Mouse (Mus musculus) heart, embryonic 14.5 days (tissue): Measurements from ENCODE around the gene Ctnna3. TPM values are rescaled to one million over a fixed set of nuclear protein-coding genes. Genes with fewer than 3 reads are reported as not detected.
A peak's percentile ranks its signal among the peaks of the same experiment; 100 is the strongest.

Experiments used
- ATAC-seq: fragments of 200-750 bp; cut with Nextera tagmentation; 2 replicates; pipeline ENCODE4 v1.8.0; 2017; ENCODE audit warnings: low read depth, moderate TSS enrichment; ENCODE audit not compliant: insufficient number of reproducible peaks, insufficient read depth, low FRiP score
- H3K27ac ChIP-seq, 2 experiments: fragments of 200-500 bp in 1 of 2; fragments of 300-500 bp in 1 of 2; sonication (generic) in 1 of 2; replicated peaks in 1 of 2; 2 replicates each; pipeline ENCODE4 v1.5.1; 2012 to 2014; ENCODE audit warnings: low read depth in 2 of 2, low read length in 2 of 2, control low read depth in 1 of 2, mild to moderate bottlenecking in 1 of 2, mixed read lengths in 1 of 2; ENCODE audit not compliant: control insufficient read depth in 1 of 2, insufficient read depth in 1 of 2
- H3K27me3 ChIP-seq: fragments of 300-500 bp; sonication (generic); 2 replicates; pipeline ENCODE4 v1.6.1; 2014; ENCODE audit warnings: mild to moderate bottlenecking, low read length, control low read depth; ENCODE audit not compliant: control insufficient read depth, insufficient read depth
- H3K36me3 ChIP-seq: fragments of 300-500 bp; sonication (generic); 2 replicates; pipeline ENCODE4 v1.6.1; 2014; ENCODE audit warnings: mild to moderate bottlenecking, control low read depth, low read length, mixed read lengths; ENCODE audit not compliant: control insufficient read depth, insufficient read depth
- H3K4me1 ChIP-seq, 2 experiments: fragments of 200-500 bp in 1 of 2; fragments of 300-500 bp in 1 of 2; sonication (generic) in 1 of 2; 2 replicates each; pipeline ENCODE4 v1.6.1; 2012 to 2014; ENCODE audit warnings: low read length in 2 of 2, control low read depth in 1 of 2, mixed read lengths in 1 of 2; ENCODE audit not compliant: control insufficient read depth in 2 of 2, insufficient read depth in 2 of 2
- H3K4me2 ChIP-seq: fragments of 300-500 bp; sonication (generic); 2 replicates; pipeline ENCODE4 v1.6.1; 2014; ENCODE audit warnings: mild to moderate bottlenecking, low read length
- H3K4me3 ChIP-seq, 2 experiments: fragments of 200-500 bp in 1 of 2; fragments of 300-500 bp in 1 of 2; sonication (generic) in 1 of 2; 2 replicates each; pipeline ENCODE4 v1.5.1; 2012 to 2014; ENCODE audit warnings: low read length in 2 of 2, mild to moderate bottlenecking in 2 of 2, control low read depth in 1 of 2, low read depth in 1 of 2, moderate library complexity in 1 of 2; ENCODE audit not compliant: control insufficient read depth in 1 of 2, insufficient read depth in 1 of 2
- H3K9ac ChIP-seq: fragments of 300-500 bp; sonication (generic); 2 replicates; pipeline ENCODE4 v1.6.1; 2014; ENCODE audit warnings: mild to moderate bottlenecking, low read length
- H3K9me3 ChIP-seq: fragments of 300-500 bp; sonication (generic); 2 replicates; pipeline ENCODE4 v1.6.1; 2016; ENCODE audit warnings: low read length, control low read depth; ENCODE audit not compliant: control insufficient read depth
- WGBS: fragments of 180-500 bp; shearing (Covaris S2); extraction: QIAGEN DNeasy Blood & Tissue Kit; methylation state at CpG from one replicate; pipeline ENCODE4 v1.1.7; 2014; 5-methylcytosine and 5-hydroxymethylcytosine counted together
- polyA plus RNA-seq: library from polyadenylated mRNA; unstranded; fragments of >200 nt; fragmentation: Nextera tagmentation; extraction: Ambion mirVana; gene quantifications from 2 replicates; pipeline ENCODE4 v1.2.1, GENCODE M21; 2014

Gene Ctnna3
- polyA plus RNA-seq, 1 experiment from 2014 or later, result 29.4 TPM

- 59% methylated on average over 7 of the region's 7 CpGs for WGBS
- no peak for ATAC-seq
- Histone ChIP-seq H3K9me3 (no peaks in the 10 kb centered on the region), H3K4me2 (peak overlapping the region; percentile 50), H3K4me3 (peak overlapping the region in 1 of 2 experiments; percentile 8; a peak in 1 of 4 replicates), H3K27ac (no peak overlapping the region), H3K36me3 (no peaks in the 10 kb centered on the region), H3K27me3 (no peaks in the 10 kb centered on the region), H3K9ac (no peak overlapping the region), H3K4me1 (no peaks in the 10 kb centered on the region)
Measured at GRCm38 (mm10) chr10:63415850-63416249, 14.0 kb upstream of the Ctnna3 start.

DNA sequence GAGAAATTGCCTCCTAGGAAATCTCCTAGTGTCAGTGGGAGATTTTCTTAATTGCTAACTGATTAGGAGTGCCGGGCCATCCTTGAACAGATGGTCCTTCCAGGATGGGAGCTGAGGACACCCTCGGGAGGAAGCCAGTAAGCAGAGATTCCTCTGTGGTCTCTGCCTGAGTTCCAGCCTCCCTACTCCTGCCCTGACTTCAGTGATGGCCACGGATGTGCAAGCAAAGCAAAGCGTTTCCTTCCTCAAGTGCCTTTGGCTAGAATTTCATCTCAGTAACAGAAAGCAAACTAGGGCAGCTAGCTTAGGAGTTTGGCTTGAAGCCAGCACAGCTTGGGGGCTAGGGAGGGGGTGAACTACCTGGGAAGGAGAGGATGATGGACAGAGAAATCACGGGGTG lies 12.8 kb upstream of the Ctnna3 start:
- H3K4me1 ChIP-seq, result no peaks in the 10 kb centered on the region
- H3K9me3 ChIP-seq, result no peaks in the 10 kb centered on the region
- 45% methylated on average over 5 of the region's 5 CpGs for WGBS
- no peaks in the 10 kb centered on the region for H3K36me3 ChIP-seq
- H3K27ac ChIP-seq, result no peak overlapping the region
- no peak overlapping the region for H3K4me2 ChIP-seq
- no peak for ATAC-seq
- H3K4me3 ChIP-seq, result no peak overlapping the region
- no peak overlapping the region for H3K9ac ChIP-seq
- no peaks in the 10 kb centered on the region for H3K27me3 ChIP-seq

DNA sequence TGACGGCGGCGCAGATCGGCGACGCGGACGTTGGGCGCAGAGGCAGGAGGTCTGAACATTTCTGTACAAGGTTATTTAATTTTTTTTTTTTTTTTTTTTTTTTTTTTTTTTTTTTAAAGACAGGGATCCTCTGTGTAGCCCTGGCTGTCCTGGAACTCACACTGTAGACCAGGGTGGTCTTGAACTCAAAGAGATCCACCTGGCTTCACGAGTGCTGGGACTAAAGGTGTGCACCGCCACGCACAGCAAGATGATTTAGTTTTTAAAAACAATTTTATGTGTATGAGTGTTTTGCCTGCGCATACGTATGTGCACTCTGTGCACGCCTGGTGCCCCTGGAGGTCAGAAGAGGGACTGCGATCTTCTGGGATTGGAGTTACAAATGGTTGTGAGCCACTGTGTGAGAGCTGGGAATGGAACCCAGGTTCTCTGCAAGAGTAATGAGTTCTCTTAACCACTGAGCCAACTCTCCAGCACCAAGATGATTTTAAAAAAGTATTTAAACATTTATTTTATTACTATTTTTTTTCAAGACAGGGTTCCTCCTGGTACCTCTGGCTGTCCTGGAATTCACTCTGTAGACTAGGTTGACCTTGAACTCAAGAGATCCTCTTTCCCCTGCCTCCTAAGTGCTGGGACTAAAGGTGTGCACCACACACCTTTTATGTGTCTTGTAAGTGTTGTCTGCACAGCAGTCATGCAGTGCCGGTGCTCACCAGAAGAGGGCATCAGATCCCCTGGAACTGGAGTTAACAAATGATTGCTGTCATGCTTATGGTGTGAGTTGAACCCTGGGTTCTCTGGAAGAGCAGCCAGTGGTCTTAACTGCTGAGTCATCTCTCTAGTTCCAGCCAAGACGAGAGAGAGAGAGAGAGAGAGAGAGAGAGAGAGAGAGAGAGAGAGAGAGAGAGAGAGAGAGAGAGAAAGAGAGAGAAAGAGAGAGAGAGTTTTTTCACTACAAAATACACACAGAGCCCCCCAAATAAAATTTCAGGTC lies 7.9 kb upstream of the Ctnna3 start, which contains the start of gene Gm7075:
Gene Gm7075, minus strand, starts transcription at position 51 of the 997 bp plus-strand sequence.
- no peak within 1 kb of the TSS for H3K27ac ChIP-seq
- WGBS, result 83% methylated on average over 18 of the region's 18 CpGs
- no peaks in the 10 kb centered on the region for H3K9me3 ChIP-seq
- no peak within 1 kb of the TSS for H3K9ac ChIP-seq
- no peak within 1 kb of the TSS for H3K4me2 ChIP-seq
- H3K4me3 ChIP-seq, result no peak within 1 kb of the TSS
- H3K27me3 ChIP-seq, result no peaks in the 10 kb centered on the region
- ATAC-seq, result no peak
- no peaks in the 10 kb centered on the region for H3K4me1 ChIP-seq
- H3K36me3 ChIP-seq, result no peaks in the 10 kb centered on the region

DNA sequence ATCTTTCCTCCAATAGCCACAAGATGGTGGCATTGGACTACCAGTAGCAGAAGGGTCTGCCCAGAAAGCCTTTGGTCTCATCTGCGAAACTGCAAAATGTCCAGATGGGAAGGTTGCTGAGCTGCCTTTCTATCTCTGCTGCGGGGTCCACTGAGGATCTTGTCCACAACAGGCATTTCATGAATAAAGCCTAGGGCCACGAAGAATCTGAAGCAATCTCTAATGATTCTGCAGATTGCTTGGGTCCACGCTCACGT lies 7.2 kb upstream of the Ctnna3 start:
- Histone ChIP-seq H3K4me1 (no peaks in the 10 kb centered on the region), H3K9ac (no peak overlapping the region), H3K4me2 (no peak overlapping the region), H3K27ac (no peak overlapping the region), H3K36me3 (no peaks in the 10 kb centered on the region), H3K9me3 (no peaks in the 10 kb centered on the region), H3K27me3 (no peaks in the 10 kb centered on the region), H3K4me3 (no peak overlapping the region)
- 83% methylated on average over 5 of the region's 5 CpGs for WGBS
- no peak for ATAC-seq

- peaks cover 0 to 2% of the 10 kb centered on the region in 2 experiments; a peak in 1 of 4 replicates for H3K4me1 ChIP-seq
- no peak for ATAC-seq
- no peaks in the 10 kb centered on the region for H3K27me3 ChIP-seq
- WGBS, result 79% methylated on average over 9 of the region's 9 CpGs
- no peak overlapping the region for H3K27ac ChIP-seq
- H3K4me3 ChIP-seq, result no peak overlapping the region
- H3K9ac ChIP-seq, result no peak overlapping the region
- H3K4me2 ChIP-seq, result no peak overlapping the region
- H3K36me3 ChIP-seq, result no peaks in the 10 kb centered on the region
- no peaks in the 10 kb centered on the region for H3K9me3 ChIP-seq
Measured at GRCm38 (mm10) chr10:63423591-63424474, 6.1 kb upstream of the Ctnna3 start.

DNA sequence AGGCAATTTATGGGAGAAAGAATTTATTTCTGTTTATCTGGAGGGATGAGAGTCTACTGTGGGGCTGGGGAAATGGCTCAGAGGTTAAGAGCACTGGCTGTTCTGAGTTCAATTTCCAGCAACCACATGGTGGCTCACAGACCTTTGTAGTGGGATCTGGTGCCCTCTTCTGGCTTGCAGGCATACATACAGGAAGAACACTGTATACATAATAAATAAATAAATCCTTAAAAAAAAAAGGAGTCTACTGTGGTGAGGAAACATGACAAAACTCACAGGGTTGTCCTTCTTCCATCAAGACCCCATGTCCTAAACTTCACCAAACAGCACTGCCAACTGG lies 5.5 kb upstream of the Ctnna3 start:
- no peak for ATAC-seq
- H3K9ac ChIP-seq, result no peak overlapping the region
- H3K4me3 ChIP-seq, result no peak overlapping the region

DNA sequence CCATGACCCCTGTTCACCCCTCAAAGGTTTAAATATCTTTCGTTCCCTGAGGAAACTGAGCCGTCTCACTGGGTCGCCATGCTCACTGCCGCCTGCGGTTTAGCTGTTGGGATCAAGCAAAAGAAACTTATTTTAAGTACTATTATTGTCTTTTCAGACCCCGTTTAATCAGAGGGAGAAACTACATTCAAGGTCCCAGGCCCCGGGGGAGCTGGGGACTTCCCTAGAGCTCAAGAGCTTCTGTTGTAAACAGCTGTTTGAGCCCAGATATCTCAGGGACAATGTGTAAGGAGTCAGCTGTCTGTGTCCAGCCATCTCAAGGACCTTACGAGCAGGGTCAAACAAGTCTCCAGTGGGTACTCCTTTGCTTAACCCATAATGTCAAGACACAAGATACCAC lies 2.8 kb upstream of the Ctnna3 start:
- H3K27me3 ChIP-seq, result no peaks in the 10 kb centered on the region
- no peak overlapping the region for H3K27ac ChIP-seq
- 82% methylated on average over 8 of the region's 8 CpGs for WGBS
- no peaks in the 10 kb centered on the region for H3K36me3 ChIP-seq
- ATAC-seq, result no peak
- no peak overlapping the region for H3K9ac ChIP-seq
- H3K9me3 ChIP-seq, result no peaks in the 10 kb centered on the region
- no peak overlapping the region for H3K4me3 ChIP-seq
- H3K4me2 ChIP-seq, result no peak overlapping the region
- peaks cover 0 to 2% of the 10 kb centered on the region in 2 experiments; a peak in 1 of 4 replicates for H3K4me1 ChIP-seq

More for the DNA sequence above, 5.5 kb upstream of the Ctnna3 start:
- no peaks in the 10 kb centered on the region for H3K36me3 ChIP-seq
- H3K27ac ChIP-seq, result no peak overlapping the region
- H3K4me1 ChIP-seq, result peaks cover 0 to 2% of the 10 kb centered on the region in 2 experiments; a peak in 1 of 4 replicates
- no peak overlapping the region for H3K4me2 ChIP-seq
- H3K27me3 ChIP-seq, result no peaks in the 10 kb centered on the region
- no peaks in the 10 kb centered on the region for H3K9me3 ChIP-seq
